Mouse (Mus musculus): ENCODE results near the gene Rbck1. TPM values are rescaled to one million over a fixed set of nuclear protein-coding genes. Genes with fewer than 3 reads are reported as not detected.

The Rbck1 gene
- total and polyA plus RNA-seq, 3 experiments = 44.3 to 107 (median 45.2) TPM

GRCm38 (mm10) chr2:152343329-152344213 lies 11.1 kb upstream of the Rbck1 start, which contains the start of gene Trib3:
Gene Trib3, minus strand, starts transcription at chr2:152344032.
- H3K27ac ChIP-seq = peak within 1 kb of the TSS; percentile 90
- no peaks in the 10 kb centered on the region for H3K79me2 ChIP-seq (replicated peaks; ENCODE audit: control insufficient read depth, insufficient read depth, low read length)
- intact Hi-C loops (cut with DNase I) = loop anchor here (1.0 kb wide), 1 partner anchor 17 kb away; no protein-coding TSS in a partner anchor
- H3K9ac ChIP-seq (ENCODE audit: low read depth, low read length) = peak within 1 kb of the TSS; percentile 91
- H3K36me3 ChIP-seq (ENCODE audit: control insufficient read depth, insufficient read depth, low read length) = no peaks in the 10 kb centered on the region
- TF ChIP-seq POLR2A (IDR thresholded peaks at IDR 0.05; ENCODE audit: insufficient read depth, low read depth, low read length) (peak; percentile 55), EP300 (IDR thresholded peaks at IDR 0.05; ENCODE audit: insufficient read depth, low read depth, low read length) (no peak), CTCF (IDR thresholded peaks at IDR 0.05) (peak; percentile 75)
- peaks cover 2% of the 10 kb centered on the region; the same call in 1 of the 2 replicates for H3K4me1 ChIP-seq (ENCODE audit: control insufficient read depth, insufficient read depth, low read length)
- WGBS = 1% methylated on average over 52 of the region's 52 CpGs
- H3K27me3 ChIP-seq (ENCODE audit: control insufficient read depth, insufficient read depth, low read length) = no peaks in the 10 kb centered on the region
- peak within 1 kb of the TSS; percentile 80 for H3K4me3 ChIP-seq
- peak; percentile 85 to 88 for DNase-seq

- Histone ChIP-seq H3K79me2 (replicated peaks; ENCODE audit: control insufficient read depth, insufficient read depth, low read length) (no peaks in the 10 kb centered on the region), H3K27me3 (ENCODE audit: control insufficient read depth, insufficient read depth, low read length) (no peaks in the 10 kb centered on the region), H3K9ac (ENCODE audit: low read depth, low read length) (no peak overlapping the region), H3K27ac (no peak overlapping the region), H3K4me3 (no peak overlapping the region), H3K4me1 (ENCODE audit: control insufficient read depth, insufficient read depth, low read length) (peaks cover 2% of the 10 kb centered on the region; the same call in 1 of the 2 replicates), H3K36me3 (ENCODE audit: control insufficient read depth, insufficient read depth, low read length) (no peaks in the 10 kb centered on the region)
- 92% methylated on average over 22 of the region's 22 CpGs for WGBS
- DNase-seq = no peak
- TF ChIP-seq POLR2A (IDR thresholded peaks at IDR 0.05; ENCODE audit: insufficient read depth, low read depth, low read length) = no peak
- TF ChIP-seq CTCF (IDR thresholded peaks at IDR 0.05) = no peak
- TF ChIP-seq EP300 (IDR thresholded peaks at IDR 0.05; ENCODE audit: insufficient read depth, low read depth, low read length) = no peak
- intact Hi-C loops (cut with DNase I) = no loop called here
Measured at GRCm38 (mm10) chr2:152339631-152340179, 7.3 kb upstream of the Rbck1 start.

- H3K4me3 ChIP-seq = no peak overlapping the region
- H3K27me3 ChIP-seq (ENCODE audit: control insufficient read depth, insufficient read depth, low read length) = no peaks in the 10 kb centered on the region
- H3K79me2 ChIP-seq (replicated peaks; ENCODE audit: control insufficient read depth, insufficient read depth, low read length) = no peaks in the 10 kb centered on the region
- H3K27ac ChIP-seq = no peak overlapping the region
- TF ChIP-seq EP300 (IDR thresholded peaks at IDR 0.05; ENCODE audit: insufficient read depth, low read depth, low read length) (no peak), CTCF (IDR thresholded peaks at IDR 0.05) (no peak), POLR2A (IDR thresholded peaks at IDR 0.05; ENCODE audit: insufficient read depth, low read depth, low read length) (no peak)
- no peaks in the 10 kb centered on the region; the same call in 1 of the 2 replicates for H3K4me1 ChIP-seq (ENCODE audit: control insufficient read depth, insufficient read depth, low read length)
- intact Hi-C loops (cut with DNase I) = no loop called here
- no peak for DNase-seq
- no peaks in the 10 kb centered on the region for H3K36me3 ChIP-seq (ENCODE audit: control insufficient read depth, insufficient read depth, low read length)
- H3K9ac ChIP-seq (ENCODE audit: low read depth, low read length) = no peak overlapping the region
- 89% methylated on average over 13 of the region's 13 CpGs for WGBS
Measured at GRCm38 (mm10) chr2:152338319-152338718, 5.9 kb upstream of the Rbck1 start.

GRCm38 (mm10) chr2:152337591-152338212 lies 5.2 kb upstream of the Rbck1 start:
- Histone ChIP-seq H3K27me3 (ENCODE audit: control insufficient read depth, insufficient read depth, low read length) (no peaks in the 10 kb centered on the region), H3K27ac (no peak overlapping the region), H3K9ac (ENCODE audit: low read depth, low read length) (no peak overlapping the region), H3K4me1 (ENCODE audit: control insufficient read depth, insufficient read depth, low read length) (no peaks in the 10 kb centered on the region; the same call in 1 of the 2 replicates), H3K36me3 (ENCODE audit: control insufficient read depth, insufficient read depth, low read length) (no peaks in the 10 kb centered on the region), H3K79me2 (replicated peaks; ENCODE audit: control insufficient read depth, insufficient read depth, low read length) (no peaks in the 10 kb centered on the region), H3K4me3 (no peak overlapping the region)
- intact Hi-C loops (cut with DNase I) = no loop called here
- TF ChIP-seq CTCF (IDR thresholded peaks at IDR 0.05) (no peak), EP300 (IDR thresholded peaks at IDR 0.05; ENCODE audit: insufficient read depth, low read depth, low read length) (no peak), POLR2A (IDR thresholded peaks at IDR 0.05; ENCODE audit: insufficient read depth, low read depth, low read length) (no peak)
- 94% methylated on average over 11 of the region's 11 CpGs for WGBS
- no peak for DNase-seq

- Histone ChIP-seq H3K36me3 (ENCODE audit: control insufficient read depth, insufficient read depth, low read length) (no peaks in the 10 kb centered on the region), H3K4me3 (no peak overlapping the region), H3K4me1 (ENCODE audit: control insufficient read depth, insufficient read depth, low read length) (no peaks in the 10 kb centered on the region; the same call in 1 of the 2 replicates), H3K9ac (ENCODE audit: low read depth, low read length) (no peak overlapping the region), H3K79me2 (replicated peaks; ENCODE audit: control insufficient read depth, insufficient read depth, low read length) (no peaks in the 10 kb centered on the region), H3K27me3 (ENCODE audit: control insufficient read depth, insufficient read depth, low read length) (no peaks in the 10 kb centered on the region), H3K27ac (no peak overlapping the region)
- intact Hi-C loops (cut with DNase I) = no loop called here
- no peak for DNase-seq
- WGBS = 73% methylated on average over 1 of the region's 1 CpGs
- TF ChIP-seq POLR2A (IDR thresholded peaks at IDR 0.05; ENCODE audit: insufficient read depth, low read depth, low read length) (no peak), EP300 (IDR thresholded peaks at IDR 0.05; ENCODE audit: insufficient read depth, low read depth, low read length) (no peak), CTCF (IDR thresholded peaks at IDR 0.05) (no peak)
Measured at GRCm38 (mm10) chr2:152336856-152337255, 4.4 kb upstream of the Rbck1 start.
